ENCODE assay signal across 29 mouse cellular contexts in the genomic region with DNA sequence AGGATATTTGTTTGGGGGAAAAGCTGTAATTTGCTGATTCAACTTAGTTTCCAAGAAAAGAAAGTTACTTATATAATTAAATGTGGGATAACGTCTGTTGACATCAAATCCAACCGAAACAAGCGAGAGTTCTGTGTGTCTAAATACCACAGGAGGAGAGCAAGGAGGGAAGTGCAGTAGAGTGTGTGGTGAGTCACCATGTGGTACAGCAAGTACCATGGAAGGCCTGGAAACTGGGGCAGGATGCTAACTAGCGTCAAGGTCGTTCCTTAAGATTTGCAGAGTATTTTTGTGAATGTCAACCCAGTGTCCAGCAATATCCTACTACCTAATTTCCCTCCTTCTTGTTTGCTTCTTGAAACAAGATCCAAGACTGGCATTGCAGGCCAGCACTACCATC. TPM values are rescaled to one million over a fixed set of nuclear protein-coding genes. Genes with fewer than 3 reads are reported as not detected.
"Had no signal": no experiment of that assay in that cellular context is flagged by ENCODE, and none has a peak within 500 bp of the region (broad histone marks: within the 10 kb centered on the region; RNA-seq: fewer than 3 reads in every experiment).

No protein-coding gene starts in this region.

- H3K4me2 ChIP-seq: limb, embryonic 13.5 days; liver, embryonic 12.5 days; liver, embryonic 15.5 days; lung, embryonic 15.5 days; midbrain, embryonic 11.5 days; stomach, embryonic 15.5 days had no signal

- H3K27ac ChIP-seq: layer of hippocampus, adult 2 months; limb, embryonic 10.5 days; limb, embryonic 13.5 days; liver, embryonic 12.5 days; liver, embryonic 15.5 days; lung, embryonic 15.5 days; stomach, embryonic 15.5 days had no signal

- H3K4me3 ChIP-seq: layer of hippocampus, adult 2 months; limb, embryonic 10.5 days; limb, embryonic 13.5 days; liver, embryonic 12.5 days; liver, embryonic 15.5 days; lung, embryonic 15.5 days; stomach, embryonic 15.5 days had no signal

- H3K9ac ChIP-seq: limb, embryonic 13.5 days; liver, embryonic 12.5 days; liver, embryonic 15.5 days; lung, embryonic 15.5 days; stomach, embryonic 15.5 days had no signal

- H3K4me1 ChIP-seq: limb, embryonic 10.5 days; limb, embryonic 13.5 days; liver, embryonic 15.5 days; lung, embryonic 15.5 days; stomach, embryonic 15.5 days had no signal

- DNase-seq: kidney, adult 9 months; kidney, postnatal 14 days; kidney, postnatal 4 days; layer of hippocampus, adult 9-11 months; liver; lung, adult 18-20 months; lung, postnatal 10 days; lung, postnatal 4 days; midbrain, embryonic 14.5 days; right cerebral cortex, postnatal 14 days; spleen, adult 18-20 months; thymus, postnatal 25 days had no signal

- H3K27me3 ChIP-seq: limb, embryonic 13.5 days; liver, embryonic 12.5 days; liver, embryonic 15.5 days; lung, embryonic 15.5 days; stomach, embryonic 15.5 days had no signal

- H3K9me3 ChIP-seq: limb, embryonic 10.5 days; limb, embryonic 13.5 days; liver, embryonic 12.5 days; liver, embryonic 15.5 days; lung, embryonic 15.5 days; stomach, embryonic 15.5 days had no signal

- ATAC-seq: liver, embryonic 12.5 days had no signal

RNA-seq across cellular contexts. Expression of gene Ldlrad1, which starts 10.9 kb away (rescaled TPM):
- total RNA-seq: layer of hippocampus, adult 2 months; layer of hippocampus, postnatal 25 days; left cerebral cortex, adult 18-20 months; left cerebral cortex, postnatal 25 days; megakaryocyte progenitor cell, adult 5-6 weeks; megakaryocyte-erythroid progenitor cell, adult 5-6 weeks; midbrain, postnatal 0 days had no signal
- polyA plus RNA-seq: kidney, embryonic 16.5 days; limb, embryonic 10.5 days; limb, embryonic 13.5 days; liver, embryonic 12.5 days; liver, embryonic 15.5 days; lung, embryonic 15.5 days; midbrain, embryonic 11.5 days; midbrain, embryonic 14.5 days; midbrain, postnatal 0 days; neural tube, embryonic 11.5 days; neural tube, embryonic 14.5 days; stomach, embryonic 15.5 days had no signal
